Mouse (Mus musculus) myocyte (in vitro differentiated cells): ENCODE results near the gene Sec22b. TPM values are rescaled to one million over a fixed set of nuclear protein-coding genes. Genes with fewer than 3 reads are reported as not detected.
A peak's percentile ranks its signal among the peaks of the same experiment; 100 is the strongest.

Source experiments
- H3K27me3 ChIP-seq: one replicate; pipeline ENCODE4 v1.6.1; 2011; ENCODE audit not compliant: control insufficient read depth, insufficient read depth, insufficient read length
- H3K36me3 ChIP-seq: one replicate; pipeline ENCODE4 v1.6.1; 2011; ENCODE audit not compliant: control insufficient read depth, insufficient read depth
- H3K4me2 ChIP-seq: one replicate; pipeline ENCODE4 v1.6.1; 2011; ENCODE audit warnings: low read depth, control low read depth
- H3K4me3 ChIP-seq: one replicate; pipeline ENCODE4 v1.5.1; 2011; ENCODE audit warnings: mild to moderate bottlenecking, control low read depth, moderate library complexity
- H3K79me2 ChIP-seq: one replicate; pipeline ENCODE4 v1.6.1; 2011; ENCODE audit not compliant: control insufficient read depth, insufficient read depth
- H3ac ChIP-seq: one replicate; pipeline ENCODE4 v1.6.1; 2011; ENCODE audit not compliant: control insufficient read depth, insufficient read length
- CEBPB ChIP-seq: IDR thresholded peaks from 2 replicates; pipeline ENCODE4 v1.6.1; 2011; ENCODE audit warnings: mild to moderate bottlenecking, moderate library complexity; ENCODE audit not compliant: poor library complexity, insufficient read depth, severe bottlenecking
- E2F4 ChIP-seq: IDR thresholded peaks from one replicate; pipeline ENCODE4 v1.6.1; 2011; ENCODE audit warnings: mild to moderate bottlenecking, control low read depth, moderate library complexity; ENCODE audit not compliant: insufficient read depth
- MAX ChIP-seq: IDR thresholded peaks from one replicate; pipeline ENCODE4 v1.6.1; 2011; ENCODE audit warnings: low read depth, mild to moderate bottlenecking, control low read depth
- MYOD1 ChIP-seq, 3 experiments: IDR thresholded peaks; one replicate each; pipeline ENCODE4 v1.6.1; 2011; ENCODE audit warnings: control low read depth in 2 of 3, low read depth in 2 of 3, mild to moderate bottlenecking in 2 of 3, moderate library complexity in 1 of 3; ENCODE audit not compliant: insufficient read length in 2 of 3, control insufficient read depth in 1 of 3
- MYOG ChIP-seq, 3 experiments: IDR thresholded peaks; one replicate each; pipeline ENCODE4 v1.6.1; 2011; ENCODE audit warnings: control low read depth in 2 of 3, low read depth in 2 of 3, mild to moderate bottlenecking in 2 of 3; ENCODE audit not compliant: insufficient read length in 2 of 3, control insufficient read depth in 1 of 3, insufficient read depth in 1 of 3
- POLR2A ChIP-seq: IDR thresholded peaks from one replicate; pipeline ENCODE4 v1.6.1; 2011; ENCODE audit warnings: low read depth, mild to moderate bottlenecking, control low read depth, moderate library complexity; ENCODE audit not compliant: insufficient read length
- POLR2AphosphoS2 ChIP-seq: IDR thresholded peaks from one replicate; pipeline ENCODE4 v1.6.1; 2011; ENCODE audit warnings: low read depth, control low read depth; ENCODE audit not compliant: insufficient read length
- REST ChIP-seq: IDR thresholded peaks from one replicate; pipeline ENCODE4 v1.6.1; 2011; ENCODE audit warnings: mild to moderate bottlenecking, control low read depth, moderate library complexity; ENCODE audit not compliant: insufficient read depth, insufficient read length
- SRF ChIP-seq: IDR thresholded peaks from one replicate; pipeline ENCODE4 v1.6.1; 2011; ENCODE audit warnings: low read depth; ENCODE audit not compliant: control insufficient read depth, insufficient read length
- TCF12 ChIP-seq: IDR thresholded peaks from one replicate; pipeline ENCODE4 v1.6.1; 2011; ENCODE audit warnings: mild to moderate bottlenecking, control low read depth; ENCODE audit not compliant: poor library complexity, insufficient read depth, severe bottlenecking
- TCF3 ChIP-seq: IDR thresholded peaks from one replicate; pipeline ENCODE4 v1.6.1; 2011; ENCODE audit warnings: low read depth, control low read depth; ENCODE audit not compliant: insufficient read length
- USF1 ChIP-seq: IDR thresholded peaks from one replicate; pipeline ENCODE4 v1.6.1; 2011; ENCODE audit warnings: low read depth, mild to moderate bottlenecking, control low read depth, moderate library complexity
- polyA plus RNA-seq: library from polyadenylated mRNA; unstranded; fragments of >200 nt; fragmentation: generic; extraction: Trizol; gene quantifications from one replicate; pipeline ENCODE4 v1.2.1, GENCODE M21; 2012; ENCODE audit warnings: missing spikeins

Gene Sec22b
- polyA plus RNA-seq, 1 experiment = 55.6 TPM

DNA sequence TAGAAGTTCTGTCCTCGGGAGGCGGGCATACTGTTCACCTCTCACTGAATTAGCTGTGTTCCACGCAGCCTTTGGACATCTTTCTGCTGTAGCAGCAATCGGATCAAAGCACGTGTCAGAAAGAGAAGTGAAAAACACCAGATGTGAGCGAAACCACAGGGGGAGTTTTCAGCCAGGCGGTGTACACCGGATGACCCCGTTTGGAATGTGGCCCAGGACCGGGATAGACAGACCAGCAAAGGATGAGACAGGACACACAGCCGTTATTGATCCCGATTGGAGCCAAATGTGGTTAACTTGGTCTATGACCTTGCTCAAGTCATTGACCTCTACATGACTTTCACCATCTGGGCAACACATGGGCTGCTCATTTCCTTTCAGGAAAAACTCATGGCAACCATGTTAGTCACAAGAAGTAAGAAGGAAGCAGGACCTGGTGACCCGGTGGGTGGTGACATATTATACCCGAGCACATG, 63.9 kb downstream of the Sec22b start:
- TF ChIP-seq MAX (no peak), REST (no peak), POLR2A (no peak), CEBPB (no peak), POLR2AphosphoS2 (no peak), MYOD1 (IDR thresholded peaks at IDR 0.05; ENCODE audit: control insufficient read depth in 1 of 3, insufficient read length in 2 of 3, low read depth in 2 of 3) (no peak), E2F4 (no peak), USF1 (no peak), TCF12 (no peak), TCF3 (no peak)
- H3K36me3 ChIP-seq = no peaks in the 10 kb centered on the region
- no peak overlapping the region for H3ac ChIP-seq
- no peaks in the 10 kb centered on the region for H3K27me3 ChIP-seq
- no peak overlapping the region for H3K4me2 ChIP-seq
- no peaks in the 10 kb centered on the region for H3K79me2 ChIP-seq
- H3K4me3 ChIP-seq = no peak overlapping the region

DNA sequence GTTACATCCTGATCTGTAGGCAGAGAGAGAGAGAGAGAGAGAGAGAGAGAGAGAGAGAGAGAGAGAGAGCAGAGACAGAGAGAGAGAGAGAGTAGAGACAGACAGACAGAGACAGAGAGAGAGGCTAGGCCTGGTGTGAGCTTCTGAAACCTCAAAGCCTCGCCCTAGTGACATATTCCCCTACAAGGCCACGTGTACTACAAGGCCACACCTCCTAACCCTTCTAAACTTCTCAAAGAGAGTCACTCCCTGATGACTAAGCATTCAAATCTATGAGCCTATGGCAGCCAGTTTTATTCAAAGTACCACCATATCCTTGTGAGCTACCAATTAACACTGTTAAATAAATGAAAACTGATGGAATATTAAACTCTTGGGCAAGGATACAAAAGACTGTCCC, 66.6 kb downstream of the Sec22b start:
- Histone ChIP-seq H3ac (no peak overlapping the region), H3K4me3 (no peak overlapping the region), H3K36me3 (no peaks in the 10 kb centered on the region), H3K4me2 (no peak overlapping the region), H3K27me3 (no peaks in the 10 kb centered on the region), H3K79me2 (no peaks in the 10 kb centered on the region)
- TF ChIP-seq USF1 (peak; percentile 9), POLR2AphosphoS2 (no peak)

DNA sequence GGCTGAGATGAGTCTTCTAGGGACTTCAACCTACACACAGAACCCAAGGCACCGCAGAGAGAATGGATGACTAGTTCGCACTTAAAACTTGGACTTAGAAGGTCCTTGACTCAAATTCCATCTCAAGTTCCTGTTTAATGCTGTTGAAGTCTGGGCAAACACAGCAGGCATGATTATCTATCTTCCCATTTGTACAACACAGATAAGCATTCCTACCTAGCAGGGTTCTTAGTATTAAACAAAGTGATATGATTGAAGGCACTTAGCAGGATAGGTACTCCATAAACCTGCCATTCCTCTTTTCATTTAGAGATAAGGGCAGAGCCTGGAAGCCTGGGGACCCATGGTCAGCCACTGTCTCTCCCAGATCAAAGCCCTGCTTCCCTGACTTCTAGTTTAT, 67.2 kb downstream of the Sec22b start:
- H3K27me3 ChIP-seq = no peaks in the 10 kb centered on the region
- no peaks in the 10 kb centered on the region for H3K36me3 ChIP-seq
- H3K79me2 ChIP-seq = no peaks in the 10 kb centered on the region
- H3K4me2 ChIP-seq = no peak overlapping the region
- no peak overlapping the region for H3K4me3 ChIP-seq
- no peak overlapping the region for H3ac ChIP-seq
- TF ChIP-seq MYOG (IDR thresholded peaks at IDR 0.05; ENCODE audit: control insufficient read depth in 1 of 3, insufficient read depth in 1 of 3, insufficient read length in 2 of 3, low read depth in 2 of 3) (no peak), USF1 (no peak), POLR2AphosphoS2 (no peak), SRF (no peak), E2F4 (no peak), TCF12 (no peak), MAX (no peak), REST (no peak), POLR2A (no peak), MYOD1 (IDR thresholded peaks at IDR 0.05; ENCODE audit: control insufficient read depth in 1 of 3, insufficient read length in 2 of 3, low read depth in 2 of 3) (no peak), CEBPB (no peak), TCF3 (no peak)

DNA sequence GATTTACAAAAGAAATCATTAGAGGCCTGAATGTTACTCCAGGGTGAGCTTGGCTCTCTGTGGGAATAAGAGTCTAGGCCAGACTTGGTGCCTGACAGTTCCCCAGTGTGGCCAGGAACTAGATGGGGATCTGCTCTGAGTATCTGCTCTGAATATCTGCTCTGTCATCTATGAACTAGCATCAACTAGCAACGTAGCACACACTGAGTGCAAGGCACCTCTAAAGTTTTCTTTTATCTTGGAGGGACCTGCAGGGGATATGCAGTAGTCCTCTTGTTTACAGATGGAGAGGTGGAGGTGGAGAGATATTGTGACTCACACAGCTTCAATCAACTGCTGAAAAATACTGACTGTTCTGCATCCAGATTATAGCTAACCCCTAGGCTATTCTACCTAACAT, 68.0 kb downstream of the Sec22b start:
- Histone ChIP-seq H3K4me3 (no peak overlapping the region), H3K36me3 (no peaks in the 10 kb centered on the region), H3K4me2 (no peak overlapping the region), H3K27me3 (no peaks in the 10 kb centered on the region), H3ac (no peak overlapping the region), H3K79me2 (no peaks in the 10 kb centered on the region)
- no peak for TF ChIP-seq POLR2AphosphoS2
- no peak for TF ChIP-seq MYOD1 (IDR thresholded peaks at IDR 0.05; ENCODE audit: control insufficient read depth in 1 of 3, insufficient read length in 2 of 3, low read depth in 2 of 3)
- TF ChIP-seq E2F4 = no peak
- no peak for TF ChIP-seq REST
- TF ChIP-seq TCF3 = no peak
- TF ChIP-seq MYOG (IDR thresholded peaks at IDR 0.05; ENCODE audit: control insufficient read depth in 1 of 3, insufficient read depth in 1 of 3, insufficient read length in 2 of 3, low read depth in 2 of 3) = no peak
- TF ChIP-seq USF1 = no peak
- no peak for TF ChIP-seq SRF
- TF ChIP-seq MAX = no peak
- no peak for TF ChIP-seq POLR2A
- TF ChIP-seq CEBPB = no peak

DNA sequence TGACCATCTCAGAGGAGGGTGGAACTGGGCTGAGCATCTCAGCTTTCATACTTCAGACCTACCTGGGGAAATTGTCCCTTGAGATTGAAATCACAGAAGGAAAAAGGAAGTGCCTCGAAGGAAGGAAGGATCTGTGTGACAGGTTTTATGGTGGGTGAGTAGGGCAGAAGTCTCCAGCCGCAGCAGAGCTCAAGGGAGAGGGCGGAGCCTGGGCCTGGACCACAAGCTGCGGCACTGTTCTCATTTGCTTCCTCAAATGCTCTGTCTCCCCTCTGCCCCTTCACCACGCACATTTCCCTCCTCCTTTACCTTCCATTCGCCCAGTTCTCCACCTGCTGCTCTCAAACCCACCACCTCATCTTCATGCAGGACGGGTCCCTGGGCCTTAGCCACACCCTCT, 70.1 kb downstream of the Sec22b start:
- Histone ChIP-seq H3K4me3 (no peak overlapping the region), H3ac (no peak overlapping the region), H3K79me2 (no peaks in the 10 kb centered on the region), H3K4me2 (no peak overlapping the region), H3K27me3 (no peaks in the 10 kb centered on the region), H3K36me3 (no peaks in the 10 kb centered on the region)
- TF ChIP-seq POLR2A = no peak
- no peak for TF ChIP-seq SRF
- TF ChIP-seq TCF3 = no peak
- no peak for TF ChIP-seq TCF12
- no peak for TF ChIP-seq USF1
- no peak for TF ChIP-seq POLR2AphosphoS2
- no peak for TF ChIP-seq MAX
- TF ChIP-seq MYOG (IDR thresholded peaks at IDR 0.05; ENCODE audit: control insufficient read depth in 1 of 3, insufficient read depth in 1 of 3, insufficient read length in 2 of 3, low read depth in 2 of 3) = no peak
- TF ChIP-seq E2F4 = no peak
- no peak for TF ChIP-seq CEBPB
- TF ChIP-seq REST = no peak
